Mouse (Mus musculus) spleen, adult 2 months (tissue): Measurements from ENCODE around the gene Kcnk4. TPM values are rescaled to one million over a fixed set of nuclear protein-coding genes. Genes with fewer than 3 reads are reported as not detected.

Experiments
- DNase-seq, 2 experiments: peaks; one replicate each; pipeline versions ENCODE4 v3.0.0 to v3.0.0-alpha.2; 2012 to 2021; ENCODE audit warnings: low spot score in 2 of 2, low read depth in 1 of 2
- H3K27ac ChIP-seq: fragments of 200-500 bp; 2 replicates; pipeline ENCODE4 v1.5.1; 2012; ENCODE audit warnings: low read length, inconsistent platforms; ENCODE audit not compliant: insufficient read depth
- H3K27me3 ChIP-seq: fragments of 200-500 bp; 2 replicates; pipeline ENCODE4 v1.6.1; 2012; ENCODE audit warnings: mild to moderate bottlenecking, moderate library complexity, low read length, inconsistent platforms; ENCODE audit not compliant: control insufficient read depth, insufficient read depth
- H3K36me3 ChIP-seq: fragments of 200-500 bp; 2 replicates; pipeline ENCODE4 v1.6.1; 2012; ENCODE audit warnings: mild to moderate bottlenecking, low read length, inconsistent platforms; ENCODE audit not compliant: control insufficient read depth, insufficient read depth
- H3K4me1 ChIP-seq: fragments of 200-500 bp; 2 replicates; pipeline ENCODE4 v1.6.1; 2011; ENCODE audit warnings: inconsistent platforms; ENCODE audit not compliant: control insufficient read depth, insufficient read depth, insufficient read length
- H3K4me3 ChIP-seq: fragments of 200-500 bp; 2 replicates; pipeline ENCODE4 v1.5.1; 2011; ENCODE audit warnings: mild to moderate bottlenecking, inconsistent platforms; ENCODE audit not compliant: insufficient read depth, insufficient read length; ENCODE audit errors: extremely low read depth
- CTCF ChIP-seq: fragments of 200-500 bp; IDR thresholded peaks from 2 replicates; pipeline ENCODE4 v1.5.1; 2011; ENCODE audit warnings: mild to moderate bottlenecking, inconsistent platforms; ENCODE audit not compliant: insufficient read depth, insufficient read length, insufficient replicate concordance; ENCODE audit errors: extremely low read depth
- POLR2A ChIP-seq: fragments of 200-500 bp; IDR thresholded peaks from 2 replicates; pipeline ENCODE4 v1.6.1; 2011; ENCODE audit warnings: low read depth, low read length, inconsistent platforms
- WGBS: fragments of 180-500 bp; shearing (Covaris S2); methylation state at CpG from one replicate; pipeline ENCODE4 v1.1.7; 2018; 5-methylcytosine and 5-hydroxymethylcytosine counted together
- polyA plus RNA-seq: library from polyadenylated mRNA; depleted of rRNA; stranded (reverse); fragments of >200 nt; gene quantifications from 2 replicates; pipeline ENCODE4 v1.2.3, GENCODE M21; 2012; rRNA removed

Gene Kcnk4
- polyA plus RNA-seq, 1 experiment, result 0.11 TPM

DNA sequence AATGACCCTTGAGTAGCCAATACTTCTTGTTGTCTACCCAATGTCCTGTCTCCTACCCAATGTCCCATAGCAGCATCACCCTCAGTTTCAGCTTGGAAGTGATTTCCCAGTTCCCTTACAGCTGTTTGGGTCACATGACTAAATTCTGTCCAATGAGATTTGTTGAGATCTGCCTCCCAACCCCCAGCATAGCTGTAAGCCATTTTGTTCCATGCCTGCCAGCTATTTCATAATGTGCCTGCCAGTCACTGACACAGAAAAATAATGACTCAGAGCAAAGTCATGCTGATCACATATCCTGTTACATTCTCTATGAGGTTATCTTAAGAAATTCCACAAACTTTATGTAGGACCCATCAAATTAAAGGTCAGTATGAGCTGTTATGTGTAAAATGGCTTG is 57.5 kb downstream of the Kcnk4 start:
- H3K27me3 ChIP-seq, result no peaks in the 10 kb centered on the region
- TF ChIP-seq CTCF, result no peak
- TF ChIP-seq POLR2A, result no peak
- H3K36me3 ChIP-seq, result no peaks in the 10 kb centered on the region
- H3K4me3 ChIP-seq, result no peak overlapping the region
- DNase-seq, result no peak
- H3K4me1 ChIP-seq, result peaks cover 9% of the 10 kb centered on the region; the same call in 1 of the 2 replicates
- H3K27ac ChIP-seq, result no peak overlapping the region

GRCm38 (mm10) chr19:6875834-6876233 is 58.5 kb downstream of the Kcnk4 start:
- Histone ChIP-seq H3K4me1 (peaks cover 17% of the 10 kb centered on the region; the same call in 1 of the 2 replicates), H3K27ac (no peak overlapping the region), H3K4me3 (no peak overlapping the region), H3K27me3 (no peaks in the 10 kb centered on the region), H3K36me3 (no peaks in the 10 kb centered on the region)
- WGBS, result 87% methylated on average over 6 of the region's 6 CpGs
- TF ChIP-seq POLR2A, result no peak
- no peak for TF ChIP-seq CTCF
- DNase-seq, result no peak

GRCm38 (mm10) chr19:6874257-6874656 is 60.1 kb downstream of the Kcnk4 start:
- WGBS, result 87% methylated on average over 1 of the region's 1 CpGs
- Histone ChIP-seq H3K36me3 (no peaks in the 10 kb centered on the region), H3K4me3 (no peak overlapping the region), H3K27ac (no peak overlapping the region), H3K4me1 (peaks cover 19% of the 10 kb centered on the region; the same call in 1 of the 2 replicates), H3K27me3 (no peaks in the 10 kb centered on the region)
- no peak for DNase-seq
- no peak for TF ChIP-seq CTCF
- no peak for TF ChIP-seq POLR2A

Other genes starting within 250 kb of the Kcnk4 start
- gene Rps6ka4, start 93.9 kb downstream of the Kcnk4 start, polyA plus RNA-seq, result 26.7 and 31.8 TPM in 2 replicates
- 82.5 and 106 TPM in 2 replicates for gene Ccdc88b, start 76.3 kb downstream of the Kcnk4 start, polyA plus RNA-seq
- 135 and 150 TPM in 2 replicates for gene Trmt112, start 24.8 kb downstream of the Kcnk4 start, polyA plus RNA-seq
- gene Prdx5, start 24.4 kb downstream of the Kcnk4 start, polyA plus RNA-seq, result 54.6 and 59.4 TPM in 2 replicates
- 48.4 and 53.7 TPM in 2 replicates for gene Esrra, start 12.7 kb downstream of the Kcnk4 start, polyA plus RNA-seq
- 0.11 and 0.28 TPM in 2 replicates for gene Catsperz, start 9.1 kb downstream of the Kcnk4 start, polyA plus RNA-seq
- gene Bad, start 7.3 kb upstream of the Kcnk4 start, polyA plus RNA-seq, result 24.9 and 32.5 TPM in 2 replicates
- 54.6 and 61.7 TPM in 2 replicates for gene Gpr137, start 8.0 kb upstream of the Kcnk4 start, polyA plus RNA-seq
- gene Ppp1r14b, start 40.5 kb upstream of the Kcnk4 start, polyA plus RNA-seq, result 69.0 and 82.5 TPM in 2 replicates
- gene Plcb3, start 42.0 kb upstream of the Kcnk4 start, polyA plus RNA-seq, result 31.5 and 31.7 TPM in 2 replicates
- 22.1 and 26.2 TPM in 2 replicates for gene Fkbp2, start 46.0 kb upstream of the Kcnk4 start, polyA plus RNA-seq
- 20.7 and 23.9 TPM in 2 replicates for gene Vegfb, start 53.1 kb upstream of the Kcnk4 start, polyA plus RNA-seq
- 24.1 and 25.3 TPM in 2 replicates for gene Dnajc4, start 58.1 kb upstream of the Kcnk4 start, polyA plus RNA-seq
- 19.4 and 26.5 TPM in 2 replicates for gene Nudt22, start 61.6 kb upstream of the Kcnk4 start, polyA plus RNA-seq
- gene Trpt1, start 61.6 kb upstream of the Kcnk4 start, polyA plus RNA-seq, result 4.7 and 6.4 TPM in 2 replicates
- 194 and 240 TPM in 2 replicates for gene Fermt3, start 85.0 kb upstream of the Kcnk4 start, polyA plus RNA-seq
- 27.4 and 31.3 TPM in 2 replicates for gene Stip1, start 105.5 kb upstream of the Kcnk4 start, polyA plus RNA-seq
- gene Macrod1, start 122.3 kb upstream of the Kcnk4 start, polyA plus RNA-seq, result 13.4 and 17.9 TPM in 2 replicates
- 0.14 and 0.16 TPM in 2 replicates for gene Flrt1, start 171.2 kb upstream of the Kcnk4 start, polyA plus RNA-seq